Mouse (Mus musculus): ENCODE measurements around the gene Gm28372.
"Not testable (repeated sequence)": the region's sequence is repeated elsewhere in the genome, so short reads cannot be mapped to it uniquely, and the experiment has no call there.

The Gm28372 gene

DNA sequence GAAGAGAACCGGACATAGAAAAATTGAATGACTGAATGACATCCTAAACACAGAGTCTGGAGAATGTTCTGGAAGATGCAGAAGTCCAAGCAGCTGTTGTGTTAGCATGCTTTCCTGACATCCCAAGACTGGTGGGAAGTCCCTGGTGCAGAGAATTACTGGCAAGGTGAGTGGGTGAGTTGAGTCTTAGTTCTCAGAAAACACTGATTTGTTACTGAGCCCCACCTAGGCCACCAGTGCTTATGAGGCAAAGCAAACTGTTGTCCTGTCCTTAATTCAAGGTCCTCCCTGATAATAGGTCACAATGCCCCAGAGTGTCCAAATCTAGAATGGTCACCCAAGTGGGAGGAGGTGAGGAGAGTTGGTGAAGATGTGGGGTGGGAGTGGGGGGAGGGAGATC, at the start of gene Gm28372, which contains the start of gene 1700020A23Rik:
Gm28372 (plus strand) TSS at position 301 of the 400 bp plus-strand sequence.
1700020A23Rik (plus strand) TSS at position 321 of the 400 bp plus-strand sequence.
- DNase-seq (ENCODE audit: inconsistent age in 2 of 2, low spot score in 1 of 2) = peak in 1 of 2 experiments; percentile 37

DNA sequence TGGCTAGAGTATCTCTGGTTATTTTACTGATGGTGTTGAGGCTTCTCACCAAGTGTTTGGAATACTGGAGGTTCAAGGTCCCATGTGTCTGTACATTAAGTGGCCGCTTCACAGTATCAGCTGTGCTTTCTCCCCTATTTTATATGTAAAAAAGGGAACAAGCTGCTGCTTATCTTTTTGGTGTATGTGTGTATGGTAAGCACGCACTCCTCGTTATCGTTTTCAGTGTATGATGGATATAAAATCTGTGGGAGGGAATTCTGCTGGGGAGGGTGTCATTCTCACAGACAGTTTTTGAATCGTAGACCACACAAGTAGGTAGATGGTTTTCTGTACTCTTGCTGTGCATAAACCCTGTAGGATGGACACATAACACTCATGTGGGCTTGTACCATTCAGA, 47.5 kb upstream of the Gm28372 start:
- no peak for DNase-seq (ENCODE audit: inconsistent age in 2 of 2, low spot score in 1 of 2)

GRCm38 (mm10) chr2:130358852-130359251, 46.2 kb upstream of the Gm28372 start:
- DNase-seq (ENCODE audit: inconsistent age in 2 of 2, low spot score in 1 of 2) = no peak

GRCm38 (mm10) chr2:130362511-130363026, 42.5 kb upstream of the Gm28372 start:
- peak; percentile 50 to 84 for DNase-seq (ENCODE audit: inconsistent age in 2 of 2, low spot score in 1 of 2)

DNA sequence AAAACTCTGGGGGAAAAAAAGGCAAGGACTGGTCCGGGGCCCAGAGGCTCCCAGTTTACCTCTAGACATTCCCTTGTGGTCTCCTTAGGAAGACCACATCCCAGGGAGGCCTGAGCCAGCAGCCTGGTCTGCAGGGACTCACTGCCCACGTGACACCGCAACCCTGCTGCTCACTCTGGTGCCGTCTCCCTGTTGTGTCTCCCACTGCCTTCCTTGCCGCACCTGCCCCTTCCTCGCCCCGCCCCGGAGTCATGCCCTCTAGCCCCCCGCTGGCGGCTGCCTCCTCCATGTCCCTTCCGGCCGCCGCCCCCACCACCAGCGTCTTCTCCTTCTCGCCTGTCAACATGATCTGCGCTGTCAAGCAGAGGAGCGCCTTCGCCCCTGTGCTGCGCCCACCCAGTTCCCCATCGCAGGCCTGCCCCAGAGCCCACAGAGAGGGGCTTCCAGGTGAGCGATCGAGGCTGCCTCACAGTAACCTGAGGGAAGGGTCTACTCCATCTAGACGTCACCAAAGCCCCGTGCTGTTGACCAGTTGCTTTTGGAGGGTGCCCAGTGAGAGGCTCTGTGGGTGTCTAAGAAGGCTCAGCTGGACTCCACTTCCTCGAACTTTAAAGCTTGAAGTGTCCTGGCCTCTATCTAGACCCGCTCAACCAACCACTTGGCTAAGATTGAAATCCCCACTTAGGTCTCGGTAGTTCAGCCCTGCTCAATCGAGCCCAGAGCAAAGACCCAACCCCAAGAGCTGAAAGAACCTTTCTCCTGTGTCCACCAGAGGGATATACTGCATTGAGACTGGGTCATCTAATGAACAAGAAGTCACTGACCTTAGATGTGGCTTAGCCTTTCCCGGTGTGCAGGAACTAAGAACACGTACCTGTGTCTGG, 39.6 kb upstream of the Gm28372 start:
- no peak for DNase-seq (ENCODE audit: inconsistent age in 2 of 2, low spot score in 1 of 2)

DNA sequence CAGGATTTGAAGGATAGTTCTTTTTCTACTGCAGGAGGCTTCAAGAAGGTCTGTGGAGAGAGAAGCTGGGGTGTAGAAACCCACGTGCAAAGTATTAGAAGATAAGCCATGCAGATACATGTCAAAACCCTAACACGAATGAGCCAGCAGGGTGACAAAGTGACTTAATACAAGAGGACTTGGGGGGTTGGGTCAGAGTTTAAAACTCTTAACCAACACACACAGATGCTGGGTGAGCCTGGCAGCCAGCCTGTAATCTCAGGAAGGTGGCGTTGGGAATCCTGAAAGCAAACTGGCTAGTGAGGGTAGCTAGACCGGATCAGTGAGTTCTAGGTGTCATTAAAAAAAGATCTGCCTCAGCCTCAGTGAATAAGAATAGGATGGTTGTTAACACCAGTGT, 37.7 kb upstream of the Gm28372 start:
- DNase-seq (ENCODE audit: inconsistent age in 2 of 2, low spot score in 1 of 2) = no peak

GRCm38 (mm10) chr2:130373026-130373425, 32.0 kb upstream of the Gm28372 start:
- not testable (repeated sequence) for DNase-seq (ENCODE audit: inconsistent age in 2 of 2, low spot score in 1 of 2)

- DNase-seq (ENCODE audit: inconsistent age in 2 of 2, low spot score in 1 of 2) = no peak
These were observed 30.1 kb upstream of the Gm28372 start for GRCm38 (mm10) chr2:130374951-130375350.

DNA sequence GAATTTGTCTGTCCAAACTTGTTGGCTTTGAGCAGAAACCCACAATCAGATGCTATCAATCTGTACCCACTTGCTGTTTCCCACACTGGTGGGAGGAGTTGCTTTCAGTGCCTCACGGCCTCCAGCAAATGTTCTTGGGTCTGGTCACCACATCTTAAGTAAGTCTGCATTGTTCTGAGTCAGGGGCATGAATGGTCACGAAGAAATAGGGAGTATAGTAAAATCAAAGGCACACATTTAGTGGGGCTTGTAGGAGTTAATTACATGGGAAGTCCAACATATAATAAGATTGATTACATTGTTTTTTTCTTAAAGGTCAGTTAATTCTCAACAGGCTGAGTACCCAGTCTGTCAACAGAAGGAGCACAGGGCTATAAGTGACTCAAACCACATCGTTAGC, 21.8 kb upstream of the Gm28372 start:
- DNase-seq (ENCODE audit: inconsistent age in 2 of 2, low spot score in 1 of 2) = no peak

GRCm38 (mm10) chr2:130383895-130384294, 21.1 kb upstream of the Gm28372 start:
- DNase-seq (ENCODE audit: inconsistent age in 2 of 2, low spot score in 1 of 2) = no peak

GRCm38 (mm10) chr2:130386212-130386611, 18.8 kb upstream of the Gm28372 start:
- no peak for DNase-seq (ENCODE audit: inconsistent age in 2 of 2, low spot score in 1 of 2)

GRCm38 (mm10) chr2:130388796-130389195, 16.2 kb upstream of the Gm28372 start:
- DNase-seq (ENCODE audit: inconsistent age in 2 of 2, low spot score in 1 of 2) = peak in 1 of 2 experiments; percentile 60

GRCm38 (mm10) chr2:130390993-130391625, 13.9 kb upstream of the Gm28372 start:
- DNase-seq (ENCODE audit: inconsistent age in 2 of 2, low spot score in 1 of 2) = no peak

DNA sequence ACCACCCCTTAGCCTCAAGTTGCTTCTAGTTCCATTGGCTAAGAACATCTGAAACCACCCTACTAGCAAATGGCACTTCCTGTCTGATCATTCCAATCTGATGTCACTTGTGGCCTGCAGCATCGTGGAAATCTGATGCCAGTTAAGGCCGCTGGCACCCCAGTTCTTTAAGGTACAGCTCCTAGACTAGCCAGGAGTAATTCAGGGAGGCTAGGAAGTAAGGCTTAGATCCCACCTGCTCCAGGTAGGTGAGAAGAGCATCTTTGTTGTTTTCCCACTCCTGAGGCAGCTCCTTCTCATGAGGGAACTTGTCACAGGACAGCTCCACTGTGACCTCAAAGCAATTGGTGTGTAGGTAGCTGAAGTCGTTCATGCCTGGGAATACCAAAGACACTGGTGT, 12.2 kb upstream of the Gm28372 start:
- DNase-seq (ENCODE audit: inconsistent age in 2 of 2, low spot score in 1 of 2) = no peak

DNA sequence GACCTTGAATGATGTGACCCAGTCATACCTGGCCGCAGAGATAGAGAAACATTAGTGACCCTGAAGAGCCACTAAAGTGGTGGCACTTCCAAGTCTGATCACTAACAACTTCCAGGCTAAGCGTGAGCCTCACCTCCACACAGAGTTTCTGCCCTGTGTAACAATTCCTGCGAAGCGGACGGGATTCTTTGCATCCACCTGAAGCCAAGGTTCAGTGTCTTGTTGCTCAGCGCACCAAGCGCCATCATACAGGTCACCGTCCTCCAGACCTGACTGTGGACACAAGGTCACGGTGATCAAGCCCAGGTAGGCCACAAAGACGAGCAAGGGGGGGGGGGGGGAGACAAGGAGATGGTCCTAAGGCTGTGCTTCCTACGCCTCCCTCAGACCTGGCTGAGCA, 9.3 kb upstream of the Gm28372 start:
- DNase-seq (ENCODE audit: inconsistent age in 2 of 2, low spot score in 1 of 2) = no peak

DNA sequence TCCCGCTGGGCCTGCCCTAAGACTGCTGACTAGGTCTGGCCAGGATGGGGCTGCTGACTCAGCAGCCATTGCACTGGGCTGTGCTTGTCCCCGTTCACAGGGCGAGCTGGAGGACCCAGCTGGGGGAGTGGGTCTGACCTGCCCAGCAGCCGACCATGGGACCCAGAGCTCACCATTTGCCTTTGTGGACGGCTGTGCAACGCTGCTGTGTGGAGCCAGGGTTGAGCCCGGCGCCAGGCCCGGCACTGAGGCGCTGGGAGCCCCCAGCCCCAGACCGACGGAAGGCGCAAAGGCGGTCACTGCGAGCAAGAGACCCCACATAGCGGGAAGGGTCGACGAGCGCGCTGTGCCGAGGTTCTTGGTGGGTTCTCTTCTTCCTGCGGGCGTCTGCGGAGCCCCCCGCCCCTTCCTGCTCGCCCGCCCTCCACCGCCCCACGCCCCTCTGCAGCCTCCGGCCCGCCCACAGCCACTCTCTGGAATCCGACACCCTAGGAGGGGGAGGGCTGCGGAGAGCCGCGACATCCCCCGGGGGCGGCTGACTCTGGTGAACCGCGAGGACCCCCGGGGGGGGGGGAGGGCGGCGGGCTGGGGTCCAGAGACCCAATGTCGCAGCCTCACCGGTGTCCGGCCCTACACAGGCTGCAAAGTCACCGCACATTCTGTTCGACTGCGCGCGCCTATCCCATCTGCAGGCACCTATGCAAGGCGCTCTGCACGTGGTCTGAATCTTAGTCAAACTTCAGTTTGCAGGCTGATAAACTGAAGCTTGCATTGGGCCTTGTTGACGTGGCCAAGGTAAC, 7.7 kb upstream of the Gm28372 start, which contains the start of gene Cpxm1:
Cpxm1 (minus strand) TSS at position 389 of the 800 bp plus-strand sequence.
- DNase-seq (ENCODE audit: inconsistent age in 2 of 2, low spot score in 1 of 2) = peak in 1 of 2 experiments; percentile 56

DNA sequence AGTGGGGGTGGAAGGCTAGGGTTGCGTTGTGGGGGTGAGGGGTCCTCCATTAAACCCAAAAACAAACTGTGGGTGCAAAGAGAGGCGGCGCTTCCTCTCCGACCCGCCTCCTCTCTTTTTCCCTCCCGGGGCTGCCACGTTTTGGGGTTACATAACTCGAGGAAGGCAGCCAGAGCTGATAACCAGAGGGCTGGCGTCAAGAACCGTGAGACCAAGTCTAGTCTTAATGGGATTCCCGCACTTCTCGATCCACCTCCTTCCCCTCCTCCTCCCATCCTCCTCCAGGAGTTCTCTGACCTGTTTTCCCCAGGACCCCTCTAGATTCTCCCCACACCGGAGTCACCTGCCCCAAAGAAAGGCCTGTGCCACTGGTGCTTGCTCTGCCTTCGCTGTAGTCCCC, 6.9 kb upstream of the Gm28372 start:
- DNase-seq (ENCODE audit: inconsistent age in 2 of 2, low spot score in 1 of 2) = peak in 1 of 2 experiments; percentile 28

DNA sequence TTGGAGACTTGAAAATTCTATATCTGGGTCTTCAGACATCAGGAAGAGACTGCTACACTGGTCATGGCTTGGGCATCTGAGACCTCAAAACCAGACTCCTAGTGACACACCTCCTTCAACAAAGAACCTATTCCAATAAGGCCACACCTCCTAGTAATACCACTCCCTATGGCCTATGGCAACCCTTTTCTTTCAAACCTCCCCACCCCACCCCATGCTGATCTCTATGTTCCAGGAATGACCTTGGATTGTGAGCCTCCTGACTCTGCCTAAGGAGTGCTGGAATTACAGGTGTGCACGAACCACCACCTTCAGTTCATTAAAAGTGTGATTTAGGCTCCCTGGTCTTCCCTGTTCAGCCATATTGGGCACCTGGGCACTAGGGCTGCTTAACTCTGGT, 5.0 kb upstream of the Gm28372 start:
- no peak for DNase-seq (ENCODE audit: inconsistent age in 2 of 2, low spot score in 1 of 2)

GRCm38 (mm10) chr2:130401891-130402290, 3.1 kb upstream of the Gm28372 start:
- peak in 1 of 2 experiments; percentile 66 for DNase-seq (ENCODE audit: inconsistent age in 2 of 2, low spot score in 1 of 2)

DNA sequence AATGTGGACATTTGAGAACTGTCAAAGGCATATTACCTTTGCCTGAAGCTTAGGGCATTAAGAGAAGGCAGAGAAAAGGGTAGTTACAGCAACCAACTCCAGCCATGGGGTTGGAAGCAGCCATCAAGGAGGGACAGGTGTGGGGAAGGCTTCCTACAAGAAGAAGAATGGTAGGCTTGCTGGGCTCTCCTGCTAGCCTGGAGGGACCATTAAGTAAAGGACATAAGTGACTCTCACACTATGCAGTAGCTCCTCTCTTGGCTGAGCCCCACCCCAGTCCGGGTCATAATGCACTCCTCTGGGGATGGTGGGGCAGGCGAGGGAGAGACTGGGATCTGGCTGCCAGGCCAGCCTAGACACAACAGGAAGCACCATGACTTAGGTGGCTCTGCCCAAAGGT, 1.1 kb downstream of the Gm28372 start, which contains the start of gene Tmem239:
Tmem239 (plus strand) TSS at position 301 of the 400 bp plus-strand sequence.
- no peak for DNase-seq (ENCODE audit: inconsistent age in 2 of 2, low spot score in 1 of 2)

DNA sequence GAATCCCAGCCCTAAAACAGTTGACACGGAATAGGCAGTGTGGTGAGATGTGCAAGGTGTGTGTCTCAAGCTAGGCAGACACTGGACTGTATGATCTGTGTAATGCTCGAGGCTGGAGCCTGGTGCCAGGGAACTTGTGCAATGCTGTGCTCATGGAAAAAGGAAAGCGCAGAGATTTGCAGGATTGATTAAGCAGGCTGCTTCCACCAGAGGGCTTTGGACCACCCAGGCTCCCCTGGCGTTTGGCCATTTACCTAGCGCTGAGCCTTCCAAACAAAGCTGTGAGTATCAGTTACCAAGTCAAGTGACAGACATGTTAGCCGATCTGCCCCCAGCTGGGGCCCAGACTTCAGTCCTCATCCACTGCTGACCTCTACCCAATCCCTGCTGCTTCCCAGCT, 3.2 kb downstream of the Gm28372 start:
- peak in 1 of 2 experiments; percentile 21 for DNase-seq (ENCODE audit: inconsistent age in 2 of 2, low spot score in 1 of 2)

All from adrenal gland, adult (tissue).